8 mouse cellular contexts compared by ENCODE assay signal in genomic region chr6:137455537-137456041, GRCm38 (mm10).
DNase-seq lines count a peak whose midpoint lies in the region; ATAC-seq lines count a peak whose summit lies in the region.

No protein-coding gene starts in this region.

- H3K27me3 ChIP-seq in forebrain, embryonic 14.5 days (replicated peaks; ENCODE audit: control insufficient read depth, insufficient read depth, low read length): 0 out of 2 replicates have a peak, but pooled peaks cover 2% of the 10 kb centered on the region
- no peaks in the 10 kb centered on the region for H3K27me3 ChIP-seq in lung, embryonic 15.5 days

- DNase-seq in Muller cell, postnatal 12 days (ENCODE audit: inconsistent ontology term): peak; percentile 84
- peak; percentile 19 for DNase-seq in cerebellum, adult 11 months
- peak; percentile 84 for DNase-seq in forebrain, embryonic 14.5 days (ENCODE audit: low spot score)
- peak; percentile 33 for DNase-seq in heart, postnatal 25 days (ENCODE audit: low spot score)
- peak; percentile 30 to 50 for DNase-seq in kidney, postnatal 4 days
- DNase-seq in spleen, postnatal 14 days (ENCODE audit: low spot score in 2 of 2): no peak

- peak; percentile 83 for ATAC-seq in forebrain, embryonic 14.5 days
- ATAC-seq in lung, embryonic 15.5 days (ENCODE audit: borderline replicate concordance, extremely low read depth, low FRiP score, low TSS enrichment): peak; percentile 72; the same call in 1 of the 2 replicates
- peak; percentile 92 for ATAC-seq in neutrophil, adult 5-6 weeks (ENCODE audit: extremely low read depth, insufficient number of reproducible peaks, low FRiP score, poor library complexity, severe bottlenecking)

- H3K4me1 ChIP-seq in forebrain, embryonic 14.5 days (ENCODE audit: control insufficient read depth, insufficient read depth, low read length): no peaks in the 10 kb centered on the region
- H3K4me1 ChIP-seq in lung, embryonic 15.5 days: peaks cover 6% of the 10 kb centered on the region

- WGBS in forebrain, embryonic 14.5 days: 11% methylated on average over 10 of the region's 10 CpGs
- WGBS in lung, embryonic 15.5 days: 13% methylated on average over 10 of the region's 10 CpGs

- no peak overlapping the region for H3K9ac ChIP-seq in forebrain, embryonic 14.5 days (ENCODE audit: low read length)
- no peak overlapping the region for H3K9ac ChIP-seq in lung, embryonic 15.5 days

- H3K36me3 ChIP-seq in forebrain, embryonic 14.5 days (ENCODE audit: control insufficient read depth, insufficient read depth, low read length): no peaks in the 10 kb centered on the region
- no peaks in the 10 kb centered on the region for H3K36me3 ChIP-seq in lung, embryonic 15.5 days

- intact Hi-C loops in heart, postnatal 25 days (cut with DNase I): loop anchor here (1.0 to 5.0 kb wide), 4 partner anchors 62 to 269 kb away; no protein-coding TSS in a partner anchor

- H3K4me2 ChIP-seq in forebrain, embryonic 14.5 days (ENCODE audit: low read length): no peak overlapping the region
- H3K4me2 ChIP-seq in lung, embryonic 15.5 days: peak overlapping the region; percentile 29

- H3K27ac ChIP-seq in forebrain, embryonic 14.5 days (ENCODE audit: low read depth, low read length): no peak overlapping the region
- no peak overlapping the region for H3K27ac ChIP-seq in lung, embryonic 15.5 days

- H3K9me3 ChIP-seq in forebrain, embryonic 14.5 days (replicated peaks; ENCODE audit: control insufficient read depth, low read length): no peaks in the 10 kb centered on the region
- no peaks in the 10 kb centered on the region for H3K9me3 ChIP-seq in lung, embryonic 15.5 days

- H3K4me3 ChIP-seq in forebrain, embryonic 14.5 days (ENCODE audit: low read depth, low read length): no peak overlapping the region
- no peak overlapping the region for H3K4me3 ChIP-seq in lung, embryonic 15.5 days

Comparison
In these comparisons a context has a peak if more than half of its experiments do, and no peak if none do; other contexts are left out.
1. DNase-seq: peak in Muller cell, postnatal 12 days (single experiment), cerebellum, adult 11 months (single experiment), forebrain, embryonic 14.5 days (single experiment), heart, postnatal 25 days (single experiment) and kidney, postnatal 4 days (2 of 2); none in spleen, postnatal 14 days (0 of 2).
2. Peak in every context shown above with its lines, with median percentiles within 50 percentile points of each other: ATAC-seq.